Mouse (Mus musculus): ENCODE results near the gene Efna2. TPM values are rescaled to one million over a fixed set of nuclear protein-coding genes. Genes with fewer than 3 reads are reported as not detected.

Gene Efna2
- total RNA-seq, 2 experiments from 2014 or later, result 0.23 to 0.73 TPM

- intact Hi-C loops (cut with DNase I), result no loop called here
- Histone ChIP-seq H3K4me3 (peak overlapping the region; percentile 26), H3K27ac (no peak overlapping the region)
- DNase-seq, result no peak
- no peak for TF ChIP-seq CTCF (IDR thresholded peaks at IDR 0.05)
These were observed 42.2 kb upstream of the Efna2 start for GRCm38 (mm10) chr10:80136952-80137625.

GRCm38 (mm10) chr10:80137626-80138552 lies 41.4 kb upstream of the Efna2 start:
- DNase-seq, result no peak
- Histone ChIP-seq H3K27ac (no peak overlapping the region), H3K4me3 (peak overlapping the region; percentile 75)
- intact Hi-C loops (cut with DNase I), result loop anchor here (2.0 kb wide), 1 partner anchor 19 kb away; no protein-coding TSS in a partner anchor
- no peak for TF ChIP-seq CTCF (IDR thresholded peaks at IDR 0.05)

DNA sequence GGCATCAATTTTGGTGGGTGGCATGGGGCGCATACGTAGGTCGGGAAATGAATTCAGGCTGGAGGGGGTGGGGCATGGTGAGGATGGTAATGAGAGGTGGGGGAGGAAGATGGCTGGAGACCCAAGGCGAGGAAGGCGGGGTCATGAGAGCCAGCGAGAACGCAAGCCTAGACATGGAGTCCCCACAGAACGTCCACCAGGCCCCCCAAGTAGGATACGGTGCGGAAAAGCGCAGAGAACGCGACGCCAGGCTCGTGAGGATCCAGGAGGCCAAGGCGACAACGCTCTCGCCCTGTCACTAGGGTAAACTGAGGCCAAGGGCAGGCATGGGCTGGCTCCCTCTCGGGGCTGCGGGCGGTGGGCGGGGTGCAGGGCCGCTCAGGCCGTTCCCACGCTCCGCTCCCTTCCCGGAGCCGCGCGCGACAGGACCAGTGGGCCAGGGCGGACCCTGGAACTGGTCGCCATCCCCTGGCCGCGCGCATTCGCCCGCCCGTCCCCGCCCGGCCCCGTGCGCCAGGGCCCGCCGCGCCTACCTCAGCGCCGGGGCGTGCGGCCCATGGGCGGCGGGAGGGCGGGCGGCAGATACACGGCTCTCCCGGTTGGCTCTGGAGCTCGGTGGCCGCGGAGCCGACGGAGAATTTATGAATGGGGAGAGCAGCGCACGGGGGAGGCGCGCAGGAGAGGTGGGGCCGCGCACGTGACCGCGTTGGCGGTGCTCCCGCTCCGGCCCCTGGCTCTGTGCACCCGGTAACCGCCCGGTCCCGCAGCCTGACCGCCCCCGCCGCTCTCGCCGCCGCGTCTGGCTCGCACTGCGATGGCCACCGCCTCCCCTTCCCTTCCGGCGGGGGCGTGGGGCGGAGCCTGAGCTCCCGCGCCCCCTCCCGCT lies 40.5 kb upstream of the Efna2 start, which contains the start of gene Atp5d:
Atp5d (plus strand) TSS at position 80 of the 886 bp plus-strand sequence.
- Histone ChIP-seq H3K4me3 (peak within 1 kb of the TSS; percentile 75), H3K27ac (peak within 1 kb of the TSS; percentile 68)
- TF ChIP-seq CTCF (IDR thresholded peaks at IDR 0.05), result no peak
- intact Hi-C loops (cut with DNase I), result loop anchor here (2.0 kb wide), 1 partner anchor 20 kb away; no protein-coding TSS in a partner anchor
- DNase-seq, result peak; percentile 79

DNA sequence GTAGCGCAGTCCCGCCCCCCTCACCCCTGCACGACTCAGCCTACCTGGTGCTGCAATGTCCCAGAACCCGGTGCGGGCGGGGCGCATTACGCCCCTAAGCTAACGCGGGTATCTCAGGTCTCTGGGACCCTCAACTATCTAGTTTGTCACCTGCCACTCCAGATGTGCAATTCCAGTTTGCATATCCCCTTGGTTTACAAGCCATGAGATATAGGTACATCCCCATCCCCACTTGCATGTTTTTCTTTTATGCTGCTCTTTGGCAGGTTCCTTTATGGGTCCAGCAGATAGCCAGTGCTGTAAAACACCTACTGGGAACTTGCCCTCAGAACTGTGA lies 39.9 kb upstream of the Efna2 start:
- Histone ChIP-seq H3K4me3 (peak overlapping the region; percentile 75), H3K27ac (peak overlapping the region; percentile 68)
- no peak for DNase-seq
- intact Hi-C loops (cut with DNase I), result loop anchor here (2.0 kb wide), 1 partner anchor 21 kb away; no protein-coding TSS in a partner anchor
- TF ChIP-seq CTCF (IDR thresholded peaks at IDR 0.05), result no peak

GRCm38 (mm10) chr10:80139975-80140665 lies 39.2 kb upstream of the Efna2 start:
- no peak for TF ChIP-seq CTCF (IDR thresholded peaks at IDR 0.05)
- intact Hi-C loops (cut with DNase I), result loop anchor here (2.0 kb wide), 2 partner anchors 21 to 153 kb away; no protein-coding TSS in a partner anchor
- no peak overlapping the region for H3K4me3 ChIP-seq
- H3K27ac ChIP-seq, result peak overlapping the region; percentile 98; the same call in 1 of the 2 replicates
- DNase-seq, result no peak

DNA sequence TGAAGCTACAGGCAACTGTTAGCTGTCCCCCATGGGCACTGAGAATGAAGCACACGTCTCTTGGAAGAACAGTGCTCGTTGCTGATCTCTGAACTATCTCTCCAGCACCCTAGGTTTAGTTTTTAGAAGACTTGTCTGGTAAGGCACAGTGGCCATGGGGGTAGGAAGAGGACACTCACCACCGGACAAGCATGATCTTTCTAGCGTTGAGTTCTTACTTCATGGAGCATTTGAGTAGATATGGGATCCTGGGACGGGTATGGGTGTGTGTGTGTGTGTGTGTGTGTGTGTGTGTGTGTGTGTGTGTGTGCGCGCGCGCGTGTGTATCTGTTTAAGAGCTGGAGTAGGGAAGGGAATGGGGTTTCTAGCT lies 38.6 kb upstream of the Efna2 start, which contains the start of gene Cbarp:
Cbarp (minus strand) TSS at position 170 of the 370 bp plus-strand sequence.
- no peak for TF ChIP-seq CTCF (IDR thresholded peaks at IDR 0.05)
- intact Hi-C loops (cut with DNase I), result loop anchor here (1.0 to 2.0 kb wide), 2 partner anchors 25 to 154 kb away; partner anchors contain the start of gene Stk11
- DNase-seq, result no peak
- Histone ChIP-seq H3K4me3 (peak within 1 kb of the TSS; percentile 95), H3K27ac (peak within 1 kb of the TSS; percentile 98)

- intact Hi-C loops (cut with DNase I), result loop anchor here (1.0 to 2.0 kb wide), 2 partner anchors 26 to 154 kb away; partner anchors contain the start of gene Stk11
- peak; percentile 97 for DNase-seq
- peak; percentile 71 for TF ChIP-seq CTCF (IDR thresholded peaks at IDR 0.05)
- Histone ChIP-seq H3K4me3 (peak overlapping the region; percentile 95), H3K27ac (peak overlapping the region; percentile 98)
These were observed 38.0 kb upstream of the Efna2 start for GRCm38 (mm10) chr10:80141243-80141642.

GRCm38 (mm10) chr10:80141786-80142529 lies 37.3 kb upstream of the Efna2 start:
- no peak for TF ChIP-seq CTCF (IDR thresholded peaks at IDR 0.05)
- Histone ChIP-seq H3K27ac (peak overlapping the region; percentile 98), H3K4me3 (peak overlapping the region; percentile 95)
- intact Hi-C loops (cut with DNase I), result loop anchor here (1.0 to 2.0 kb wide), 2 partner anchors 27 to 155 kb away; partner anchors contain the start of gene Stk11
- peak; percentile 96 for DNase-seq

GRCm38 (mm10) chr10:80142530-80142925 lies 36.8 kb upstream of the Efna2 start:
- intact Hi-C loops (cut with DNase I), result no loop called here
- Histone ChIP-seq H3K27ac (peak overlapping the region; percentile 98), H3K4me3 (peak overlapping the region; percentile 95)
- no peak for TF ChIP-seq CTCF (IDR thresholded peaks at IDR 0.05)
- peak; percentile 56 for DNase-seq

- H3K4me3 ChIP-seq, result peak overlapping the region; percentile 95
- no peak for DNase-seq
- H3K27ac ChIP-seq, result peak overlapping the region; percentile 98
- TF ChIP-seq CTCF (IDR thresholded peaks at IDR 0.05), result no peak
- intact Hi-C loops (cut with DNase I), result no loop called here
These were observed 35.6 kb upstream of the Efna2 start for GRCm38 (mm10) chr10:80143664-80144063.

All from gastrocnemius, adult 2 months (tissue).